Mouse (Mus musculus) cerebellum, postnatal 25 days (tissue): ENCODE measurements at regions not wholly inside any gene's neighbourhood (a gene's known extent, or its start where the extent isn't known, plus 50 kb on each side); places are given as distances from the start of the nearest gene placed in this dataset.
A peak's percentile ranks its signal among the peaks of the same experiment; 100 is the strongest.

Experiments used
- DNase-seq, 2 experiments: peaks; one replicate each; pipeline ENCODE4 v3.0.0; 2021; ENCODE audit warnings: mixed read lengths in 2 of 2

DNA sequence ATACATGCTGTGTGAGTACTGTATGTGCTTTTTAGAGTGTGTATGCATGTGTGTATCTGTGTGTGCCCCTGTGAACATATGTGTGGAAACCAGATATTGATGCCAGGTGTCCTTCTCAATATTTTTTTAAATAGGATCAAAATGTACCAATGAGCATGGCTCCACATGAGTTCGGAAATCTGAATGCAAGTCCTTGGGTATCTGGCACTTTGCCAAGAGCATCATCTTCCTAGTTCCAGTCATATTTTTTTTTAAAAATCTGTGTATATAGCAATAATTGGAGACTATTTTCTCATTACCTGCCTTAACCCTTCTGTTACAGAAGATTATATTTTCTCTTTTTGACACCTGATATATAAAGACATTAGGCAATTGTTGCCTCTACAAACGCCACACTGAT is 255.0 kb upstream of the BC052040 start:
- peak in 1 of 2 experiments; percentile 23 for DNase-seq

DNA sequence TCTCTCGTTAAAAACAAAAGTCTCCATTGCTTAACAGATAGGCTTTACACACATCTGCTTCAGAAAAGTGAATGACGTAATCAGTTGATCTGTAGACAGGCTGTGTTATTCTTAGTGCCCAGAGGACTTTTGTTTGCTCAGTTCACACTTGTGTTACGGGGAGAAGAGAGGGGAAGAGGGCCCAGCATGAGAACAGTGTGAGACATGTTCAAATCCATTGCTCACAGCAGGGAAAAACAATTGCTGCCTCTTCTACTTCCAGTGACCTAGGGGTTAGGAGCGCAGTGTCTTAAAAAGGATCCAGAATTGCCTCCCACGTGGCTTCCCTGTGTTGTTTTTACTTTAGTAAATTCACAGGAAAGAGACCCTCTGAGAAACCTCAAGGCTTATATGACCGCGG is 243.3 kb upstream of the BC052040 start:
- no peak for DNase-seq

DNA sequence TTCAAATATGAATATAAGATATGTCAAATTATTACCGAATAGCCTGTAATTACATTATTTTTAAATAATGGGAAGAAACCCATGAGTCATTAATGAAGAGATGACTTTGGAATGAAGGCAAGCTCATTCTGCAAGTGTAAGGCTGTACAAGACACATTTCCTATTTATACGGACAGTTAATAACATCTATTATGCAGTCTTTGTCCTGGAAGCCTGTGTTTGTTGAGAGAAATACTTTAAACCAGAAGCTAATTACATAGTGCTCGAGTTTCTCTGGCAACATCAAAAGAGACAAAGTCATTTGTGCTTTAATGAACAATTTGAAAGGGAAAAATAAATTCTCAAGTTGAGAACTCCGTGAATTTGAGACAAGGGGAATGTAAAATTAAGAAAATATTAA is 242.5 kb upstream of the BC052040 start:
- no peak for DNase-seq

DNA sequence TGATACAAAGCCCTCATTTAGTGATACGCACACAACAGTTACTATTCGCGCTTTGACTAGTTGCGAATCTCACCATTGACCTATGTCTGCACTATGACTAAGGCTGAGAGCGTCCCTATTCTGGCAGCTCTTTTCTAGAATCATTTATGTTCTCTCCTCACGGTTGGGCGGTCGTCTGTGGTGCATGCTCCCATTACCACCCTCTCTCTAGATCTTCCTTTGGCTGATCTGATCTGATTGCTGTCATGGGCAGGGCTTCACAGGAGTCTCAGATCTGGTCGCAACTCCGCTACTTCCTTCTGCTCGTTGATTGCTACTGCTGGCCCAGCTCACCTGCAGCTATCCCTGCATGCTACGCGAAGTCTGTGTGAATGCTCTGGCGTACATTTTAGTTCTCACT is 239.2 kb upstream of the BC052040 start:
- no peak for DNase-seq

DNA sequence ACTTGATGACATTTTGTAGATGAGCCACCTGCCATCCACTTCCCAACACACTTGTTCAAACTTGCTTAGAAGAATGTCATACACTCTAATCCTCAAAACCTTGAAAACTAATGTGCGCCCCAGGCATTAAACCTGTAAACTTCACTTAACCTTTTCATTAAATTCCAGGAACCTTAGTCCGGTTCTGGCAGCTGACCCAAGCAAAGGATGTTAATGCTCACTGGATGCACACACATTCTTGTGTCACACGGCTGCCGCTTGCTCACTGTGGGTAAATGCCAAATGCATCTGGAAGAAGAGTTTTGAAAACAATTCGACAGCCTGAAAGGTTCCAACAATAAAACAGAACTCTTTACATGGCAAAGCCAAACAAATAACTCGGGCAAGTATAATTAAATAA is 235.0 kb upstream of the BC052040 start:
- no peak for DNase-seq

DNA sequence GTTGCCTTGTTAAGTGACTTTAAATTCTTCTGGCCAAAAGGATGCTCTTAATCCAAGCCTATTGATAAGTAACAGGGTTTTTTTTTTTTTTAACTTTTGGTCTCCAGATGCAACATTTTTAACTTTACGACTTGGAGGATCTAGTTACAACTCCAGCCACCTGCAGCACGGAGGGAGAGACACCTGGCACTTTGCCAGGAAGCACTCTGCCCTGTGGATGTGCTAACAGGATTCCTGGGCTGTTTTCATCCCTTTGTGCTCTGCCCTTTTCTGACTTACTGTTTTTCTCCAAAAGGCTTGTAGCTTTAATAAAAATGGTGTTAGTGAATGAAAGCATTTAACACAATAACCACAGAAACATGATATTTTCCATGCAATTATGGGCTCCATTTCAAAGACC is 233.3 kb upstream of the BC052040 start:
- peak in 1 of 2 experiments; percentile 44 for DNase-seq

DNA sequence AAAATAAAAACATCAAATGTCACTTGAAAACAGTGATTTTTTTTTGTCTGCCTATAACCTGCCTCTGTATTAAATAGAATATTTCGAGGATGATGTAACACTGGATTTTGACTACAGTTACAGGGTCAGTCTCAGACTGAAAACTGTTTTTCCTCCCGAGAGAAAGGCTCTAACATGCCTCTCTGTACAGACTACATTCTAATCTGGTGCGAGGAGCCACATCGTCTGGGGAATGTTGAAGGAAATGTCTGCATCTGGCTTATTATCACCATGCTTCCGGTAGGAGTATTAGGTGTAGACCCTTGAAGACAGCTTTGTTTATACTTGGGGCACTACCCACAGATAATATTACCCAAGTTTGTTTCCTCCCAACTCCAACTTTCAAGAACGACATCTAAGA is 210.4 kb upstream of the BC052040 start:
- no peak for DNase-seq

DNA sequence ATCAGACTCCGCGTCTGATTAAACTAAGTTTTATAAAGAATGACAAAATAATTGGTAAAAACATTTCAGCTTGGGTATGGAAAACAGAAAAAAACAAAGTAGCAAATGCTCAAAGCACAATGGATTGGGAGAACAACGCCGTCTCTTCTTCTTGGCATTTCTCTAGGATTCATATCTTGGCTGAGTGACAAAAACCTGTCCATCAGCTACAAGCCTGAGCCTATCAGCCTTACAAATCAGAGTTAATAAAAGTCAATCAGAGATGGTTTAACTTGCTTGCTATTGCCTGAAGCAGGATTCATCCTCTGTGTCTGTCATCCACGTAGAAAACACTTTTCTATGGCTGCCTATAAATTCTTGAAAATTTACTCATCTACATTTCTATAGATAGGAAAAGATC is 206.2 kb upstream of the BC052040 start:
- no peak for DNase-seq

DNA sequence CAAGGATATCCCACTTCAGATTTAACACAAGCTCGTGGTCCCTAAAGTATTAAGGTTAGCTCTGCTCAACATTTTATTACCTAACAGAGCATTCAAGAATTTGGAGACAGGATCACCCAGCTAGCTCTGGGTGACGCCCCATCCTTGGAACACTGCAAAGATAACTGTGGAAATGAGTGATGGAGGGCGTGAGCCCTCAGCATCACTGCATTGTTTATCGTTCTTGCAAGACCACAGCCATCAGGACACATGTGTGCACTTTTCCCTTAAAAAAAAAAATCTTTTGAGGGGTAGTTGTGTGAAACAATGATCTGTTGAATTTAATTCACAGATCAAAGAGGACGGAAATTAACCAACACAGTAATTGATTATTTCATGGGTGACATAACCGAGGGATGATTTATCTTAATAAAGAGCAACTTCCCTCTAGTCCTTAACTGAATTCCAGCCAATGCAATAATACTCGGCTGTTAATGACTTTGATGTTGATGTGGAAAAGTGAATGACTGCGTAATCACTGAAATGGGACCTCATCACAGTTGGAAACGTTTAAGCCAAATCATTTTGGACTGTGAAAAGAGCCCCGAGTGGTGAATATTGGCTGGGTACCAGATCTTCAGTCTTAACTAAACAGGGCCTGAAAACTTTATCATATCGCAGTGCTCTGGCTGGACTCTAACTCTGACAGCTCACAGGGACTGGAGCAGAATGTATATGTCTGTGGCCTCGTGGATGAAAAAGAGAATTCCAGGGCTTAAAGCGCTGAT is 196.9 kb upstream of the BC052040 start:
- no peak for DNase-seq

DNA sequence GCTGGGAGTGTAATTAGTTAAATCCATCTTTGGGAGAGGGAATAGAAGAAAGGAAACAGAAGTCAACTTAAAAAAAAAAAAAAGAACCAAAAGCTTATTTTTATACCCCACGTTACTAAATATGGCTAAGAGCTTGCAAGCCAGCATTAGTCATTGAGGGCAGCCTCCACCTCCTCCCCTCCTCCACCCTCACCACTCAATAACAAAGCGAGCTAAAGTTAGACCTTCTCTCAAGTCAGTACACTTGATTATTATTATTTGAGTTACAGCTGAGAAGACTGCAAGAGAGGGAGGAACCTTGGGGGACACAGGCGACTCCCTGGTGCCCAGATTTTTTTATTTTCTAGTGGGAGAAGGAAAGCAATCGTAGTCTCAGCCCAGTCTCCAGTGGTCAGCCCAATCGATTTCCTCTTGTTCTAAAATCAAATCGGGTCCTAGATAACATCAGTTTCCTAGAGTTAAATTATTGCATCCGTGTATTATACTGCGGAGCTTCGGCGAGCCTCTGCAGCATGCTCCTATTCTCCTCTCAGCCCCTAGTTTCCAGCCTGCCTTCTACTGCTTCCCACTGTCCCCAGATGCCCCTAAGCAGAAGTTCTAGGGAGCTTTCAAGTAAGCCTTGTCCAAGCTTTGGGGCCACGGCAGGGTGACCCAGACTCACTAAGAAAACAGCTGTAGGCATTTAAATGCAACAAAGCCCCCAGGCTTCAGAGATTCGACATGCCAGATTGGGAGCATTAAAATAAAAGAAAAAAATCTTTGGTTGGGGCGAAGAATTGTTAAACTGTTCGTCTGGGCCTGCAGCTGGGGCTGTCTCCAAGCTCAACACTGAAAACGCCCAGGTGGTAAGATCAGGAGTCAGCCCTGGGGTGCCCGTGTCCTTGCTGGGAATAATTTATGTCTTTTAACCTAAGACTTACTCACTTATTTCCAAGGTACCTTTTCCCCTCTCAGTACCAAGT is 196.0 kb upstream of the BC052040 start:
- no peak for DNase-seq

DNA sequence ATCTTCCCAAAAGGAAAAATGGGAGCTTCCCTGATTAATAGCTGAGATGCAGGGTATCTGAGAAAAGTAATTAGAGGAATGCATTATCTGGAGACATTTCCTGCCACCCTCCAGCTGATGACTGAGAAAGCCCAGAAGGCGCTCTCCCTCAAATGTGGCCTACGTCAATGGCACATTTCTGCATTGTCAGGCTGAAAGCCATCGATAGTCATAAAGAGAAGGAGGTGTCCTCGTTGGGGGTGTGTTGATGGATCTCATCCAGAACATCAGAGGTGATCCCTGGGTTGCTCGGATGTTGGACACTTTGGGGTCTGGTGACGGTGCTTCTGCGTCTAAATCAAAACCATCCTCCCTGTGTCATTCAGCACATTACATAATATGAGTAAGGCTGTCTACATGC is 189.9 kb upstream of the BC052040 start:
- no peak for DNase-seq

DNA sequence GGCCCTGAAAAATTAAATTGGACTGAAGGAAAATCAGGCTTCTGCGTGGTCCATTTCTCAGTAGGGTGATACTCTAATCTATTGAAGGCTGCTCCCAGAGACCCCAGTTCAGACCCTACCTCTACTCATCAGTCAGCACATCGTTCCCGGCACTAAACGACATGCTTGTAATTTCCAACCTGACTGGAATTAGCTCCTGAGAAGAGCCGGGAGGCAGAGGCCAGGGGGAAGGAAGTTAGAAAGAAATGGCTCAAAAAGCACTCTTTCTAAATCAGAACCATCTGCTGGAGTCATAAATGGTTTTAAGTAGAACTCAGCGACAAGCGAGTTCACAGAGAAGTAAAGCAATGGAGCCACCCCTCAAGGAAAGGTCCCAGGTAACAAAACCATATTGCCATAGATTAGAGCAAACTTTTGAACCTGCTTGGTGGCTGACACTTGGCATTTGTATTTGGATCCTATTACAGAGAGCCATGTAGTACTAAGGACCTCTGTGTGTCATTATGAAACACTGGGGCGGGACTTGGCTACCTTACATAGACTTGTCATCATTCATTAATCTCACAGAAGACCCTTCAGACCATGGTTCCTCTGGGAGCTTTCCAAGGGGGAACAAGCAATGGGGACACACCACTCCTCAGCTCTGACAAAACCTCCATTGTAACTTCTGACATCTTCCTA is 189.3 kb upstream of the BC052040 start:
- no peak for DNase-seq

DNA sequence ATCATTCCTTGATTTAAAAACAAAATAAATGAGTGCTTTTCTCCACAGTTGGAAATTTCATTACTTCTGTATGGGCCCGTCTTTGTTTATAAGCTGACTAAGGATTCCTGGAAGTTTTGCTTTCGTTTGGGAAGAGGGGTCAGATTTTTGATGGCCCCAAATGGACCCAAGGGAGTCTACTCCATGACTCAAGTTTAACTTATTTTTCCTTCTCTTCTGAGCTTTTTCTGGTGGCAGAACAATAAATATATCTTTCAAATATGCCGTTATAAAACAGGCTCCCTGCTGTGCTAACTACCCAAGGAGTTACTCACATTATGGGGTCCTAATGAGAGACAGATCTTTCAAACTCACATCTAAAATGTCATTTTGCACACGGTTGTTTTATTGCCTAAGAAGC is 187.4 kb upstream of the BC052040 start:
- DNase-seq, result no peak

DNA sequence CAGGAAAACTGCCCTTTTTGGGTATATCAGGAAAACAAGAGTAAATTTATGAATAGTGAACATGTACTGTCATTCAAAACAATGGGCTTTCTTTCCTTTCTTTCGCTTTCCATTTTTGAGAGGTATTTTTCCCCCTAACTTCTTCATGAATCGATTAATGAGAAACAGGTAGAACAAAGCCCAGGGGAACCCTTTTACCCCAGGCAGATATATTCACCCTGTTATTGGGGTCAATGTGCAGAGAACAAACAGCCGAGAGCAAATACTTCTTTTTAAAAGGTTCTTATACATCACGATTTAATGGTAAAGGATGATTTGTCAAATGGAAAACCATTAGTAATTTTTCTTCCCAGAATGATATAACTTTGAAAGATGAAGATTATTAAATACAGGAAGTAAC is 183.0 kb upstream of the BC052040 start:
- DNase-seq, result no peak

DNA sequence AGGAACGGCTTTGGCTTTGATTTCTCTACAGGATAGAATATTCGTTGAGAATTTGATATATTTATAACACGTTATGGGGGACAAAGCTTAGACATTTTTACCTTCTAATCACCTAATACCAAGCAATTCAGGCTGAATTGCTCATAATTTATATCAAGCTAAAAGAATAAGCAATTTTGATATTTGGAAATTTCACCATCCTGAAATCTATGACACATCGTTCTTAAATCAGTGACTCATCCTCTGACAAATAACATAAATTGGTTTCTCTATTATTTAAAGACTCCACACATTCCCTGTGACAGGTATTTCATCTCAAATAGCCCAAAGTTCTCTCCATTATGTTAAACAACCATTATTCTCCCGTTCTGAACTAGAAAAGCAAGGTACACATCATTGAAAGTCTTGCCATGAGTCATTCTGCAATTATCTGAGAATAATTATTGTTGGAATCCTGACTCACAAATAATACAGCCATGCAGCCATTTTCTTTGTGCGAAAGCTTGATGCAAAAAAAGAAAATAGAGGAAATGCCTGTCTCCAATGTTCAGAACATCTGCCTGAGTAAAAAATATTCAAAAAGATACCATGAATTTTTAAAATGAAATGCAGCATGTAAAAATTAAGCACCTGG is 182.3 kb upstream of the BC052040 start:
- no peak for DNase-seq

DNA sequence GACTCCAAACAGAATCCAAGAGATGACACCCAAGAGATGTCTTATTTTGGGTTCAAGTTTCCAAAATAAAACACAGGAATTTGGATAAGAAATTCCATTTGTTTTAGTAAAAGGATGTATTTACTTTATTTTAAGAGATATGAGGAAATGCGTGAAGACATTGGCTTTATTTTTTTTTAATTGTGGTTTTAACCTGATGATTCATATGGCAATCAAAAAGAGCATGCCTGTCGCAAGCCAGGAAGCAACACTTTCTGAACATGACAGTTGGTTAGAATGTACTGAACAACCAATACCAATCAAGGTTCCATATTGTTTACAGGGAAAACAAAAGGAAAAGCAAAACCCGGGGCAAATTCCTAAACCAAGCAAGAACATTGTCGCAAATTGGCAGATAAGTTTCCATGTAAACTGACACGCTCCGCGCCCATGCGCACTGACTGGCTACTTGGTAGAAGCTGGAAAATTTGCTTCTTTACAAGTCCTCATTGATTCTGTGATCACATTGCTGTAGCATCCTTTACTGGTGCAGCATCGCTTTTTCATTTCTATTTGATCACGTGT is 181.4 kb upstream of the BC052040 start:
- no peak for DNase-seq

DNA sequence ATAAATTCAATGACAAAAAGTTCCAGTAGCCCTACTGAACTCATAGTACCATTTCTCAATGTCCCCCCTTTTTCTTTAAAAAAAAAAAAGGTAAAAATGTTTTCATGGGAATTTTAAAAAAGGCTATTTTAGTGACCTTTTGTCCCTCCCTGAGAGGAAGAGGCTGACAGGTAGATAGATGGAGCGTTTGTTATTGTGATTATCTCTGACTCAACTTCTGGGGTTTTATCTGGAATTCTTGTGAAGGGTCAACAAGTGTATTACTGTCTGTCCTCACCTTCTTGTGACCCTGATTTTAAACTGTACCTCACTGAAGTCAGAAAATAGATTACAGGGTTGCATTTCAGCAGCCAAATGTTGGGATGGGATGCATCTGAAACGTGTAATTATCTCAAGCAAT is 179.3 kb upstream of the BC052040 start:
- DNase-seq, result no peak

DNA sequence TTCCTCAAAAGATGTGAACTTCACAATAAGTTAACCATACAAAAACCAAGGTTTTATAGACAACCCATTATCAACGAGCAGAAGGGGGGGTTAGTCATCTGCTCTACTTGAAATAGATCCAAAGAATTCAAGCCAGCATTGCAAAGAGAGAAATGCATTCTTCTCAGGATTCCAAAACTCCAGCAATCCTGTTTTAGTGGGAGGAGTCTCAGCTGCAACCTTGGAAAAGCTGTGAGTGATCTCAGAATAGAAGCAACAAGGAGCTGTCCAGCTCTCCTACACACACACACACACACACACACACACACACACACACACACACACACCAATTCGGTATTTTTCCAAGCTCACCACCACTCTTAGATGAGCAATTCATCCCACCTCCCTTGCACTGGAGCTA is 149.0 kb upstream of the BC052040 start:
- DNase-seq, result no peak

DNA sequence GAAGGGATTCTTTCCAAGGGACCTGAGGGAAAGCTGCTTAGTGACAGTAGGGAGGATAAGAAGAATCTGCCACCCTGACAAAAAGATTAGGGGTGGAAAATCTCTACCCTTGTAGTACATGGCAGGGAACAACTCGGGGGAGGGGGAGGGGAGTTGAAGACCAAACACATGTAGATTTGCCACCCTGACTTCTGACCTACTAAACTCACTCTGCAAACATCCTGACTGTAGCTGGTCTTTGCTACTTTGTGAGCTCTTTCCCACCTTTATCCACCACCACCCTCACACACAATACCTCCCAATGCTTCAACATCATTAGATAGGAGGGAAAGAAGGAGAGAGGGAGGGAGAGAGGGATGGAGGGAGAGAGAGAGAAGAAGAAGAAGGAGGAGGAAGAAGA is 140.4 kb upstream of the BC052040 start:
- DNase-seq, result no peak

DNA sequence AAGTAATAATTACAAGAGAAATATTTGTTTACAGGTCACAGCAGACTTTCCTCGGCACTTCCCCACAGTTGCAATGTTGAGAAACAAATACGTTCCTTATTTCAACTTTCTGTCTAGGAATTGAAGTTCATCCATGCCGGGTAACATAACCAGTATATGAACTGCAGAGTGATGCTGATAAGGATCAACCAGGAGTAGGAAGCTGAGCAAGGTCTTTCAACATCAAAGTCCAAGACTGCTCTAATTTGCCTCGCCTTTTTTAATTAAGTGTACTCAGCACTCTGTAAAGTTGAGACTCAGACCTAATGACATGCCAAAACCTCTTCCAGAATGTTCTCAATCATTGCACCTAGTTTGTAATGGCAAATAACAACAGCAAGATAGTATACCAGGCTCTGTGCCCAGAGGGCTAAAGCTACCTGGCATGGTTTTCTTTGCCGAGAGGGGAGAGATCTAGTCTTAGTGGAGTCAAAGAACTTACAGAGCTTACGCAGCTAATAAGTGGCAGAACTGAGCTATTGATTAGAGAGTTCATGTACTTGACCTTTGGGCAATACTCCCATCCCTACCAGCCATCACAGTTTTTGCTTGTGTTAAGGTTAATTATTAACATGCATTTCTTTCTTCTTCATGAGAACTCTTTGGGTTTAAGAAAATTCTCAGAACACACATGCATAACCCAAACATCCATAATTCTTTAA is 131.6 kb upstream of the BC052040 start:
- DNase-seq, result no peak

DNA sequence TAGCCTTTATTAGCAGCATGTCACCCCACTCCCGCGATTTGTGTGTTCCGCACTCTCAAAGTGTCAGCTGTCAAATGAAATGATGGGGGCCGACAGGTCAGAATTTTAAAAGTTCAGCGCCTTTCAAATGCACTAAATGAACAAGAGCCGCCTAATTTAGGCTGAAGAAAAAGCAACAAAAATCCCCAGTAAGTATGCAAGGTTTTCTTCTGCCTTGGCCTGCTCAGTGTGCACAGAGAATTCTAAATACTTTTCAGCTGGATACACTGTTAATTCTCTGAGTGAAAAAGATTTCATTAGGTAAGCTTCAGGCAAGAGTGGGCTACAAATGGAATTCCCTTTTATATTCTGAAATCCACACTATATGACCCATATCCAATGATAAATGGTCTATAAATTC is 125.9 kb upstream of the BC052040 start:
- DNase-seq, result no peak
